Mouse (Mus musculus): Measurements from ENCODE around the gene Hoxb9. TPM values are rescaled to one million over a fixed set of nuclear protein-coding genes. Genes with fewer than 3 reads are reported as not detected.

Hoxb9 gene
- polyA plus RNA-seq, 1 experiment from 2014 or later: not detected

GRCm38 (mm10) chr11:96298895-96299667, 27.8 kb downstream of the Hoxb9 start:
- no peak for ATAC-seq (ENCODE audit: low FRiP score)
- Histone ChIP-seq H3K4me3 (replicated peaks) (no peak overlapping the region; the same call in 1 of the 2 replicates), H3K27ac (no peak overlapping the region), H3K36me3 (replicated peaks) (no peaks in the 10 kb centered on the region), H3K27me3 (peaks cover 100% of the 10 kb centered on the region), H3K4me2 (no peak overlapping the region), H3K4me1 (peaks cover 15% of the 10 kb centered on the region), H3K9ac (no peak overlapping the region), H3K9me3 (no peaks in the 10 kb centered on the region)
- under 1% methylated on average over 66 of the region's 66 CpGs for WGBS

- peaks cover 100% of the 10 kb centered on the region for H3K27me3 ChIP-seq
- no peak for ATAC-seq (ENCODE audit: low FRiP score)
- H3K27ac ChIP-seq: no peak overlapping the region
- H3K9me3 ChIP-seq: no peaks in the 10 kb centered on the region
- H3K4me1 ChIP-seq: peaks cover 15% of the 10 kb centered on the region
- no peak overlapping the region for H3K9ac ChIP-seq
- H3K36me3 ChIP-seq (replicated peaks): no peaks in the 10 kb centered on the region
- H3K4me3 ChIP-seq (replicated peaks): no peak overlapping the region
- under 1% methylated on average over 9 of the region's 9 CpGs for WGBS
- no peak overlapping the region for H3K4me2 ChIP-seq
These were observed 28.5 kb downstream of the Hoxb9 start for GRCm38 (mm10) chr11:96299781-96300180.

- H3K4me1 ChIP-seq: peaks cover 15% of the 10 kb centered on the region
- H3K4me3 ChIP-seq (replicated peaks): no peak overlapping the region
- H3K9ac ChIP-seq: no peak overlapping the region
- ATAC-seq (ENCODE audit: low FRiP score): no peak
- H3K4me2 ChIP-seq: no peak overlapping the region
- H3K36me3 ChIP-seq (replicated peaks): no peaks in the 10 kb centered on the region
- no peaks in the 10 kb centered on the region for H3K9me3 ChIP-seq
- WGBS: under 1% methylated on average over 35 of the region's 35 CpGs
- no peak overlapping the region for H3K27ac ChIP-seq
- peaks cover 100% of the 10 kb centered on the region for H3K27me3 ChIP-seq
These were observed 29.3 kb downstream of the Hoxb9 start for GRCm38 (mm10) chr11:96300354-96301063.

GRCm38 (mm10) chr11:96301064-96301431, 29.8 kb downstream of the Hoxb9 start:
- no peak for ATAC-seq (ENCODE audit: low FRiP score)
- Histone ChIP-seq H3K27ac (no peak overlapping the region), H3K4me2 (no peak overlapping the region)

GRCm38 (mm10) chr11:96301837-96302236, 30.6 kb downstream of the Hoxb9 start:
- ATAC-seq (ENCODE audit: low FRiP score): no peak
- Histone ChIP-seq H3K27ac (no peak overlapping the region), H3K4me2 (no peak overlapping the region), H3K4me3 (replicated peaks) (no peak overlapping the region), H3K36me3 (replicated peaks) (no peaks in the 10 kb centered on the region), H3K4me1 (peaks cover 15% of the 10 kb centered on the region), H3K9ac (no peak overlapping the region), H3K9me3 (no peaks in the 10 kb centered on the region), H3K27me3 (peaks cover 100% of the 10 kb centered on the region)
- WGBS: under 1% methylated on average over 15 of the region's 15 CpGs

More at GRCm38 (mm10) chr11:96301064-96301431, 29.8 kb downstream of the Hoxb9 start:
- no peak overlapping the region for H3K9ac ChIP-seq
- no peaks in the 10 kb centered on the region for H3K9me3 ChIP-seq
- peaks cover 15% of the 10 kb centered on the region for H3K4me1 ChIP-seq
- H3K27me3 ChIP-seq: peaks cover 100% of the 10 kb centered on the region
- no peaks in the 10 kb centered on the region for H3K36me3 ChIP-seq (replicated peaks)
- WGBS: under 1% methylated on average over 8 of the region's 10 CpGs
- H3K4me3 ChIP-seq (replicated peaks): no peak overlapping the region

- H3K9me3 ChIP-seq: no peaks in the 10 kb centered on the region
- peaks cover 15% of the 10 kb centered on the region for H3K4me1 ChIP-seq
- no peak overlapping the region for H3K9ac ChIP-seq
- WGBS: 4% methylated on average over 23 of the region's 23 CpGs
- H3K36me3 ChIP-seq (replicated peaks): no peaks in the 10 kb centered on the region
- no peak overlapping the region for H3K4me2 ChIP-seq
- no peak overlapping the region for H3K27ac ChIP-seq
- no peak overlapping the region for H3K4me3 ChIP-seq (replicated peaks)
- no peak for ATAC-seq (ENCODE audit: low FRiP score)
- peaks cover 100% of the 10 kb centered on the region for H3K27me3 ChIP-seq
These were observed 31.3 kb downstream of the Hoxb9 start for GRCm38 (mm10) chr11:96302381-96303150.

GRCm38 (mm10) chr11:96303151-96304099, 32.2 kb downstream of the Hoxb9 start, which contains the start of gene Hoxb5:
TSS of gene Hoxb5 (plus strand) at chr11:96303336.
- H3K36me3 ChIP-seq (replicated peaks): no peaks in the 10 kb centered on the region
- no peak for ATAC-seq (ENCODE audit: low FRiP score)
- H3K4me3 ChIP-seq (replicated peaks): no peak within 1 kb of the TSS; the same call in 1 of the 2 replicates
- H3K4me1 ChIP-seq: peaks cover 15% of the 10 kb centered on the region
- H3K4me2 ChIP-seq: no peak within 1 kb of the TSS
- H3K9ac ChIP-seq: no peak within 1 kb of the TSS
- H3K27me3 ChIP-seq: peaks cover 100% of the 10 kb centered on the region
- no peak within 1 kb of the TSS for H3K27ac ChIP-seq
- under 1% methylated on average over 69 of the region's 69 CpGs for WGBS
- H3K9me3 ChIP-seq: no peaks in the 10 kb centered on the region

- Histone ChIP-seq H3K27ac (no peak overlapping the region), H3K4me2 (no peak overlapping the region), H3K36me3 (replicated peaks) (no peaks in the 10 kb centered on the region), H3K27me3 (peaks cover 100% of the 10 kb centered on the region), H3K9me3 (no peaks in the 10 kb centered on the region), H3K4me1 (peaks cover 12% of the 10 kb centered on the region), H3K4me3 (replicated peaks) (no peak overlapping the region), H3K9ac (no peak overlapping the region)
- no peak for ATAC-seq (ENCODE audit: low FRiP score)
- 1% methylated on average over 38 of the region's 38 CpGs for WGBS
These were observed 33.3 kb downstream of the Hoxb9 start for GRCm38 (mm10) chr11:96304381-96305195.

GRCm38 (mm10) chr11:96305505-96306182, 34.4 kb downstream of the Hoxb9 start:
- no peaks in the 10 kb centered on the region for H3K9me3 ChIP-seq
- ATAC-seq (ENCODE audit: low FRiP score): no peak
- H3K4me2 ChIP-seq: no peak overlapping the region
- WGBS: 12% methylated on average over 6 of the region's 6 CpGs
- H3K36me3 ChIP-seq (replicated peaks): no peaks in the 10 kb centered on the region
- no peak overlapping the region for H3K27ac ChIP-seq
- peaks cover 100% of the 10 kb centered on the region for H3K27me3 ChIP-seq
- H3K4me3 ChIP-seq (replicated peaks): no peak overlapping the region
- H3K9ac ChIP-seq: no peak overlapping the region
- peaks cover 9% of the 10 kb centered on the region for H3K4me1 ChIP-seq

GRCm38 (mm10) chr11:96306183-96306907, 35.1 kb downstream of the Hoxb9 start:
- H3K27me3 ChIP-seq: peaks cover 100% of the 10 kb centered on the region
- WGBS: 5% methylated on average over 7 of the region's 7 CpGs
- H3K4me3 ChIP-seq (replicated peaks): no peak overlapping the region
- peaks cover 9% of the 10 kb centered on the region for H3K4me1 ChIP-seq
- H3K36me3 ChIP-seq (replicated peaks): no peaks in the 10 kb centered on the region
- no peak overlapping the region for H3K9ac ChIP-seq
- ATAC-seq (ENCODE audit: low FRiP score): no peak
- H3K4me2 ChIP-seq: no peak overlapping the region
- H3K9me3 ChIP-seq: no peaks in the 10 kb centered on the region
- H3K27ac ChIP-seq: no peak overlapping the region

Measured in forebrain, embryonic 12.5 days (tissue).